Mouse (Mus musculus) olfactory bulb, adult 2 months (tissue): Measurements from ENCODE around the gene Nr1i3. TPM values are rescaled to one million over a fixed set of nuclear protein-coding genes. Genes with fewer than 3 reads are reported as not detected.

Source experiments
- H3K27ac ChIP-seq: fragments of 200-500 bp; 2 replicates; pipeline ENCODE4 v1.5.1; 2012; ENCODE audit warnings: low read depth, low read length; ENCODE audit not compliant: insufficient read depth
- H3K4me1 ChIP-seq: fragments of 200-500 bp; 2 replicates; pipeline ENCODE4 v1.6.1; 2012; ENCODE audit warnings: low read length; ENCODE audit not compliant: control insufficient read depth, insufficient read depth
- H3K4me3 ChIP-seq: fragments of 200-500 bp; 2 replicates; pipeline ENCODE4 v1.5.1; 2012; ENCODE audit warnings: mild to moderate bottlenecking, low read depth, low read length, moderate library complexity; ENCODE audit not compliant: insufficient read depth
- CTCF ChIP-seq: fragments of 200-500 bp; IDR thresholded peaks from 2 replicates; pipeline ENCODE4 v1.5.1; 2012; ENCODE audit warnings: low read depth, mild to moderate bottlenecking, low read length, moderate library complexity; ENCODE audit not compliant: insufficient read depth
- POLR2A ChIP-seq: fragments of 200-500 bp; IDR thresholded peaks from 2 replicates; pipeline ENCODE4 v1.6.1; 2012; ENCODE audit warnings: mild to moderate bottlenecking, low read depth, low read length, moderate library complexity; ENCODE audit not compliant: insufficient read depth
- WGBS: fragments of 180-500 bp; shearing (Covaris S2); methylation state at CpG from one replicate; pipeline ENCODE4 v1.1.7; 2018; 5-methylcytosine and 5-hydroxymethylcytosine counted together
- polyA plus RNA-seq: library from polyadenylated mRNA; stranded (reverse); fragments of >200 nt; gene quantifications from 2 replicates; pipeline ENCODE4 v1.2.4, GENCODE M21; 2012; ENCODE audit warnings: low replicate concordance; ENCODE audit not compliant: missing spikeins, insufficient read depth, insufficient read length

The Nr1i3 gene
- polyA plus RNA-seq, 1 experiment = not detected

- peaks cover 8% of the 10 kb centered on the region for H3K4me1 ChIP-seq
- H3K27ac ChIP-seq = peak within 1 kb of the TSS; percentile 65
- TF ChIP-seq POLR2A = peak; percentile 98
- TF ChIP-seq CTCF = no peak
- peak within 1 kb of the TSS; percentile 60 for H3K4me3 ChIP-seq
- 2% methylated on average over 36 of the region's 36 CpGs for WGBS
Measured at GRCm38 (mm10) chr1:171269848-171270572, 56.2 kb downstream of the Nr1i3 start, which contains the start of gene B4galt3. Gene B4galt3, plus strand, starts transcription at chr1:171270328.

Other genes starting within 250 kb of the Nr1i3 start
- gene Fcgr2b, start 237.4 kb upstream of the Nr1i3 start, polyA plus RNA-seq = not detected in 2 replicates
- not detected in 2 replicates for gene Fcgr4, start 195.1 kb upstream of the Nr1i3 start, polyA plus RNA-seq
- gene Fcgr3, start 149.0 kb upstream of the Nr1i3 start, polyA plus RNA-seq = not detected in 2 replicates
- not detected in 2 replicates for gene Cfap126, start 100.1 kb upstream of the Nr1i3 start, polyA plus RNA-seq
- not detected in 2 replicates for gene Sdhc, start 63.4 kb upstream of the Nr1i3 start, polyA plus RNA-seq
- gene Mpz, start 63.3 kb upstream of the Nr1i3 start, polyA plus RNA-seq = not detected in 2 replicates
- 326 and 491 TPM in 2 replicates for gene Pcp4l1, start 17.7 kb upstream of the Nr1i3 start, polyA plus RNA-seq
- not detected in 2 replicates for gene Tomm40l, start 8.5 kb downstream of the Nr1i3 start, polyA plus RNA-seq
- not detected in 2 replicates for gene Apoa2, start 11.1 kb downstream of the Nr1i3 start, polyA plus RNA-seq
- gene Fcer1g, start 20.4 kb downstream of the Nr1i3 start, polyA plus RNA-seq = not detected in 2 replicates
- gene Adamts4, start 36.5 kb downstream of the Nr1i3 start, polyA plus RNA-seq = not detected in 2 replicates
- 704 TPM in 1 of 2 replicates, not detected in the other for gene Ndufs2, start 37.4 kb downstream of the Nr1i3 start, polyA plus RNA-seq
- not detected in 2 replicates for gene B4galt3, start 56.4 kb downstream of the Nr1i3 start, polyA plus RNA-seq
- not detected in 2 replicates for gene Ppox, start 67.2 kb downstream of the Nr1i3 start, polyA plus RNA-seq
- gene Usp21, start 74.0 kb downstream of the Nr1i3 start, polyA plus RNA-seq = not detected in 2 replicates
- not detected in 2 replicates for gene Ufc1, start 81.1 kb downstream of the Nr1i3 start, polyA plus RNA-seq
- not detected in 2 replicates for gene Dedd, start 115.2 kb downstream of the Nr1i3 start, polyA plus RNA-seq
- not detected in 2 replicates for gene Nit1, start 131.7 kb downstream of the Nr1i3 start, polyA plus RNA-seq
- not detected in 2 replicates for gene Pfdn2, start 131.7 kb downstream of the Nr1i3 start, polyA plus RNA-seq
- not detected in 2 replicates for gene Klhdc9, start 146.8 kb downstream of the Nr1i3 start, polyA plus RNA-seq
- gene Nectin4, start 156.1 kb downstream of the Nr1i3 start, polyA plus RNA-seq = not detected in 2 replicates
- 90.1 and 98.6 TPM in 2 replicates for gene Arhgap30, start 175.0 kb downstream of the Nr1i3 start, polyA plus RNA-seq
- not detected in 2 replicates for gene Usf1, start 197.3 kb downstream of the Nr1i3 start, polyA plus RNA-seq
- not detected in 2 replicates for gene Tstd1, start 204.9 kb downstream of the Nr1i3 start, polyA plus RNA-seq
- gene F11r, start 223.6 kb downstream of the Nr1i3 start, polyA plus RNA-seq = not detected in 2 replicates